Mouse (Mus musculus) adrenal gland, postnatal 10 days (tissue): Measurements from ENCODE around the gene Abt1. TPM values are rescaled to one million over a fixed set of nuclear protein-coding genes. Genes with fewer than 3 reads are reported as not detected.

Experiments
- total RNA-seq, 2 experiments: library from RNA; stranded (reverse); gene quantifications; 2 replicates each; pipeline ENCODE4 v1.2.3; 2021

Gene Abt1
- total RNA-seq, 2 experiments from 2014 or later, result 6.1 to 7.1 TPM

Other genes with a start within 250 kb of the Abt1 start
- gene Vmn1r220, start 235.9 kb downstream of the Abt1 start, total RNA-seq, result not detected
- gene Vmn1r221, start 209.7 kb downstream of the Abt1 start, total RNA-seq, result not detected
- gene Vmn1r222, start 187.9 kb downstream of the Abt1 start, total RNA-seq, result not detected
- not detected for gene Vmn1r223, start 176.7 kb downstream of the Abt1 start, total RNA-seq
- 10 to 100 TPM; 18.9 to 26.9 TPM for gene Zfp322a, start 54.7 kb downstream of the Abt1 start, total RNA-seq
- under 1 TPM in 1 of 2 experiments, not detected in 1; 0.55 TPM for gene Btn1a1, start 42.0 kb upstream of the Abt1 start, total RNA-seq
- gene Btn2a2, start 65.0 kb upstream of the Abt1 start, total RNA-seq, result not detected
- gene Hist1h4h, start 107.2 kb upstream of the Abt1 start, total RNA-seq, result 1,000 to 10,000 TPM in 1 of 2 experiments, 100 to 1,000 TPM in 1; 930 to 1,063 TPM
- gene Hist1h2af, start 110.0 kb upstream of the Abt1 start, total RNA-seq, result 100 to 1,000 TPM; 261 to 325 TPM
- gene Hist1h3g, start 111.6 kb upstream of the Abt1 start, total RNA-seq, result 10 to 100 TPM; 76.3 to 91.7 TPM
- 10 to 100 TPM; 20.9 to 25.4 TPM for gene Hist1h2bh, start 119.5 kb upstream of the Abt1 start, total RNA-seq
- gene Hist1h3f, start 120.2 kb upstream of the Abt1 start, total RNA-seq, result 100 to 1,000 TPM in 1 of 2 experiments, 10 to 100 TPM in 1; 93.2 to 104 TPM
- gene Hist1h4f, start 127.8 kb upstream of the Abt1 start, total RNA-seq, result 100 to 1,000 TPM; 529 to 619 TPM
- 10 to 100 TPM; 27.8 to 32.6 TPM for gene Hist1h1d, start 129.4 kb upstream of the Abt1 start, total RNA-seq
- gene Hist1h3e, start 138.5 kb upstream of the Abt1 start, total RNA-seq, result 100 to 1,000 TPM; 246 to 271 TPM
- 10 to 100 TPM; 54.9 to 55.0 TPM for gene Hist1h2ae, start 147.4 kb upstream of the Abt1 start, total RNA-seq
- gene Hist1h2bg, start 147.5 kb upstream of the Abt1 start, total RNA-seq, result 100 to 1,000 TPM; 395 to 462 TPM
- 100 to 1,000 TPM; 168 to 215 TPM for gene Hist1h2bf, start 150.3 kb upstream of the Abt1 start, total RNA-seq
- 10 to 100 TPM; 47.4 to 49.2 TPM for gene Hist1h2ad, start 150.5 kb upstream of the Abt1 start, total RNA-seq
- 10 to 100 TPM; 38.0 to 43.5 TPM for gene Hist1h3d, start 151.9 kb upstream of the Abt1 start, total RNA-seq
- 100 to 1,000 TPM; 294 to 310 TPM for gene Hist1h4d, start 157.7 kb upstream of the Abt1 start, total RNA-seq
- 10 to 100 TPM; 27.7 to 32.2 TPM for gene Hist1h2be, start 197.3 kb upstream of the Abt1 start, total RNA-seq
- 100 to 1,000 TPM; 180 to 217 TPM for gene Hist1h1e, start 198.7 kb upstream of the Abt1 start, total RNA-seq